In genomic region chr13:20007561-20007960, GRCm38 (mm10) we compare ENCODE assay signal across 28 mouse cellular contexts.
"Had no signal": no experiment of that assay in that cellular context is flagged by ENCODE, and none has a peak within 500 bp of the region (broad histone marks: within the 10 kb centered on the region; RNA-seq: fewer than 3 reads in every experiment).

No protein-coding gene starts in this region.

- H3K36me3 ChIP-seq: embryonic facial prominence, embryonic 10.5 days; embryonic facial prominence, embryonic 12.5 days; embryonic facial prominence, embryonic 13.5 days; embryonic facial prominence, embryonic 15.5 days; forebrain, embryonic 10.5 days; forebrain, embryonic 12.5 days; forebrain, embryonic 15.5 days had no signal

- H3K4me1 ChIP-seq: embryonic facial prominence, embryonic 10.5 days; embryonic facial prominence, embryonic 12.5 days; embryonic facial prominence, embryonic 13.5 days; embryonic facial prominence, embryonic 15.5 days; forebrain, embryonic 10.5 days; forebrain, embryonic 12.5 days; forebrain, embryonic 13.5 days; forebrain, embryonic 15.5 days had no signal

- H3K9me3 ChIP-seq: embryonic facial prominence, embryonic 10.5 days; embryonic facial prominence, embryonic 12.5 days; embryonic facial prominence, embryonic 13.5 days; embryonic facial prominence, embryonic 15.5 days; forebrain, embryonic 10.5 days; forebrain, embryonic 12.5 days; forebrain, embryonic 13.5 days; forebrain, embryonic 15.5 days had no signal

- H3K4me3 ChIP-seq: embryonic facial prominence, embryonic 10.5 days; embryonic facial prominence, embryonic 12.5 days; embryonic facial prominence, embryonic 13.5 days; embryonic facial prominence, embryonic 15.5 days; erythroblast, embryonic 14.5 days; forebrain, embryonic 10.5 days; forebrain, embryonic 12.5 days; forebrain, embryonic 13.5 days; forebrain, embryonic 15.5 days; gastrocnemius, adult 2 months; heart, adult 2 months had no signal

- DNase-seq: cerebellum, adult 2 months; cerebellum, adult 8-10 months; cerebellum, adult 9-10 months; cerebellum, adult 9-11 months; cerebellum, postnatal 10 days; cerebellum, postnatal 14 days; cerebellum, postnatal 25 days; cerebellum, postnatal 36 days; embryo, embryonic 11 days; forebrain, postnatal 0 days; gastrocnemius, adult 2 months; gastrocnemius, postnatal 10 days; gastrocnemius, postnatal 14 days; gastrocnemius, postnatal 25 days; gastrocnemius, postnatal 36 days; heart, adult 18-20 months; heart, adult 2 months had no signal

- H3K4me2 ChIP-seq: embryonic facial prominence, embryonic 12.5 days; embryonic facial prominence, embryonic 13.5 days; embryonic facial prominence, embryonic 15.5 days; forebrain, embryonic 12.5 days; forebrain, embryonic 13.5 days; forebrain, embryonic 15.5 days had no signal

- H3K27ac ChIP-seq: embryonic facial prominence, embryonic 10.5 days; embryonic facial prominence, embryonic 12.5 days; embryonic facial prominence, embryonic 13.5 days; embryonic facial prominence, embryonic 15.5 days; forebrain, embryonic 10.5 days; forebrain, embryonic 12.5 days; forebrain, embryonic 13.5 days; forebrain, embryonic 15.5 days; gastrocnemius, adult 2 months; heart, adult 2 months had no signal

- H3K27me3 ChIP-seq: embryonic facial prominence, embryonic 12.5 days; embryonic facial prominence, embryonic 13.5 days; embryonic facial prominence, embryonic 15.5 days; forebrain, embryonic 12.5 days; forebrain, embryonic 13.5 days; forebrain, embryonic 15.5 days had no signal

- ATAC-seq: forebrain, embryonic 13.5 days; forebrain, embryonic 14.5 days; forebrain, embryonic 15.5 days; forebrain, embryonic 16.5 days; forebrain, postnatal 0 days had no signal

- H3K9ac ChIP-seq: embryonic facial prominence, embryonic 12.5 days; embryonic facial prominence, embryonic 13.5 days; embryonic facial prominence, embryonic 15.5 days; forebrain, embryonic 12.5 days; forebrain, embryonic 13.5 days; forebrain, embryonic 15.5 days; forebrain, postnatal 0 days had no signal
